Mouse (Mus musculus): ENCODE results near the gene Gm20431.
A peak's percentile ranks its signal among the peaks of the same experiment; 100 is the strongest.
"Not testable (repeated sequence)": the region's sequence is repeated elsewhere in the genome, so short reads cannot be mapped to it uniquely, and the experiment has no call there.

Gene Gm20431

GRCm38 (mm10) chr2:167629665-167630209 is 31.6 kb downstream of the Gm20431 start:
- peak; percentile 37 for DNase-seq

- DNase-seq, result peak; percentile 57
Measured at GRCm38 (mm10) chr2:167628872-167629271, 32.4 kb downstream of the Gm20431 start.

- no peak for DNase-seq
Measured at GRCm38 (mm10) chr2:167627019-167627418, 34.3 kb downstream of the Gm20431 start.

- no peak for DNase-seq
Measured at GRCm38 (mm10) chr2:167625670-167626069, 35.6 kb downstream of the Gm20431 start.

GRCm38 (mm10) chr2:167624368-167625075 is 36.8 kb downstream of the Gm20431 start:
- DNase-seq, result no peak

- no peak for DNase-seq
Measured at GRCm38 (mm10) chr2:167622965-167623364, 38.3 kb downstream of the Gm20431 start.

GRCm38 (mm10) chr2:167622352-167622751 is 38.9 kb downstream of the Gm20431 start:
- peak; percentile 64 for DNase-seq

GRCm38 (mm10) chr2:167621255-167622087 is 39.8 kb downstream of the Gm20431 start:
- DNase-seq, result no peak

- no peak for DNase-seq
Measured at GRCm38 (mm10) chr2:167617472-167617871, 43.8 kb downstream of the Gm20431 start.

GRCm38 (mm10) chr2:167617034-167617433 is 44.3 kb downstream of the Gm20431 start:
- no peak for DNase-seq

- DNase-seq, result not testable (repeated sequence)
Measured at GRCm38 (mm10) chr2:167613335-167613734, 48.0 kb downstream of the Gm20431 start.

- no peak for DNase-seq
Measured at GRCm38 (mm10) chr2:167612122-167612521, 49.2 kb downstream of the Gm20431 start.

GRCm38 (mm10) chr2:167611287-167611686 is 50.0 kb downstream of the Gm20431 start:
- DNase-seq, result no peak

GRCm38 (mm10) chr2:167606745-167607123 is 54.6 kb downstream of the Gm20431 start:
- no peak for DNase-seq

GRCm38 (mm10) chr2:167605817-167606744 is 55.2 kb downstream of the Gm20431 start:
- DNase-seq, result no peak

- peak; percentile 69 for DNase-seq
Measured at GRCm38 (mm10) chr2:167605178-167605794, 56.0 kb downstream of the Gm20431 start.

- DNase-seq, result no peak
Measured at GRCm38 (mm10) chr2:167602978-167603377, 58.3 kb downstream of the Gm20431 start.

GRCm38 (mm10) chr2:167602364-167602763 is 58.9 kb downstream of the Gm20431 start:
- DNase-seq, result no peak

GRCm38 (mm10) chr2:167600481-167600995 is 60.8 kb downstream of the Gm20431 start:
- no peak for DNase-seq

- DNase-seq, result no peak
Measured at GRCm38 (mm10) chr2:167599917-167600316, 61.4 kb downstream of the Gm20431 start.

- no peak for DNase-seq
Measured at GRCm38 (mm10) chr2:167599195-167599594, 62.1 kb downstream of the Gm20431 start.
